Mouse (Mus musculus) ZHBTc4 (cell line): ENCODE results near the gene Ccdc13.

Source experiments
- DNase-seq: peaks from one replicate; pipeline ENCODE4 v3.0.0-alpha.2; 2011; ENCODE audit warnings: low read depth, low spot score

Ccdc13 gene

DNA sequence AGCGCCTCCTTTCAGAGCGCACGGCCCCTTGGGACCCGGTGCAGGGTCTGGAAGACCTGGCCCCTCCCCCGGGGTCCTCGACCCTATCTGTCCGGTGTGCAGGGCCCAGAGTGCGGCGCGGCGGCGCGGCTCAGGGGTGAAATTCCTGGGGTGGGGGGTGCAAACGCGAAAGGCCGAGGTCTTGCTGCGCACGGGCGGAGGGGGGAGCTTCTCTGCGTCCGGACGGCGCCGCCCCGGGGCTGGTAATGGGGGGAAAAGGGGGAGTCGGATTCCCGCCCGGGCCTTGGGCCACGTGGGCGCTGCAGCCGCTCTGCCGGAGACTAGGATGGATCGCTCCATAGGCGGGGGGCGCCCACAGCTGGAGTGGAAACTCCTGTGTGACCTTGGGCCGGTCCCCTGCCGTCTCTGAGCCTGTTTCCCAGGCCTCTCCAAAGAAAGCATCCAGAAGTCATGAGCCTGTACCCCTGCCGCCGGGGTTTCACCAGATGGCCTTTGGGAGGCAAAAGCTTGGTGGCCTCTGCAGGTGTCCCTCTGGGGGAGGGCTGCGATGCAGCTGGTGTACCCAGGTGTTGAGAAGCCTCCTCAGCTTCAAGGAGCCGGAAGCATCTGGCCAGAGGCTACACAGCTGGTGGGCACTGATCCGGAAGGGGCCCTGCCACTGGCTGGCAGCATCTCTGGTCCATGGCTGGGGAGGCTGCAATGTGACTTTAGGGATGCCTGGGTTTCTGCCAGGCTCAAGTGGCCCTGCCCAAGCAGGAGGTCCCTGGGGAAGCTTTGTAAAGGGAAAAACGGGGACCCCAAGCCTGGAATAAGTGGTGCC, 78.8 kb downstream of the Ccdc13 start:
- peak; percentile 69 for DNase-seq

DNA sequence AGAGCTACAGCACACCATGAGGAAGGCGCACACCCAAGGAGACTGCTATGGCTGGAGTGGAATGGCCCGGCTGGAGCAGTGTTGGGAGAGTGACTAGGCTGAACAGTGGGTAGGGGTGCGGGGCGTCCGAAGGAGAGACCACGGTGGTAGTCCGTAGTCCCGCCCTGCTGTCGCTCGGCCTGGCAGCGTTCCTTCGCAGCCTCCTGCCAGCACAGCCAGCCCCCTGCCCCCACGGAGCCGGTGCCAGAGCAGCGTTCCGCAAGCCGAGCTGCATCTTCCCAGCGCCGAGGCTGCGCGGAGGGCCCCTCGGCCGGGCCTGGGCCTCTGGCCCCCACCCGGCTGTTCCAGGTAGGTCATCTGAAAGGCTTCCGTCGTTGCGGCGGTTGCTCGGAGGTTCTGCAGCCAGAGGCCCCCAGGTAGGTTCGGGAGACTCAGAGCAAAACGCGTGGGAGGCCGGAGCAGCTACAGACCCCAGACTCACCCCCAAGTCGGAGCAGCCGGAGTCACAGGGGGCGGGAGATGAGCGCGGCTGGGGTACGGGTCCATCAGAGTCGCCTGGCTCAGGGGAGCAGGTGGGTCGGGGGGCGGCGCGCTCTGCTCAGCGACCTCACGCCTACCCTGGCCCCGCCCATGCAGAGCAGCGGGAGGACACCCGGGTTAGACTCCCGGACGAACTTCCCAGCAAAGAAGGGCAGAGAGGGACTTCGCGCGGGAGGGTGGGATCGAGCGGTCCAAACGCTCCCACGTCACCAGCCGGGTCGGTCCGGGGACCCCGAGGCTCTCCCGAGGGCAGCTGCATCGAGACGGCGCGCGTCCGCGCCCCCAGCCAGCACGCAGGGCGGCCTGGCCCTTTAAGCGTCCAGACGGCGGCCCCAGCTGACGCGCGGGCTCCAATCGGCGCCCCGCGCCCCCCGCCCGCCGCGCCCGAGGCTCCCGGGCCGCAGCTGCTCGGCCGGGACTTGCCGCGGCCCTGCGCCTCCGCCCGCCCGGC, 79.9 kb downstream of the Ccdc13 start, which contains the start of gene Zfp651:
TSS of gene Zfp651 (plus strand) at position 240 of the 991 bp plus-strand sequence.
- peak; percentile 65 for DNase-seq

DNA sequence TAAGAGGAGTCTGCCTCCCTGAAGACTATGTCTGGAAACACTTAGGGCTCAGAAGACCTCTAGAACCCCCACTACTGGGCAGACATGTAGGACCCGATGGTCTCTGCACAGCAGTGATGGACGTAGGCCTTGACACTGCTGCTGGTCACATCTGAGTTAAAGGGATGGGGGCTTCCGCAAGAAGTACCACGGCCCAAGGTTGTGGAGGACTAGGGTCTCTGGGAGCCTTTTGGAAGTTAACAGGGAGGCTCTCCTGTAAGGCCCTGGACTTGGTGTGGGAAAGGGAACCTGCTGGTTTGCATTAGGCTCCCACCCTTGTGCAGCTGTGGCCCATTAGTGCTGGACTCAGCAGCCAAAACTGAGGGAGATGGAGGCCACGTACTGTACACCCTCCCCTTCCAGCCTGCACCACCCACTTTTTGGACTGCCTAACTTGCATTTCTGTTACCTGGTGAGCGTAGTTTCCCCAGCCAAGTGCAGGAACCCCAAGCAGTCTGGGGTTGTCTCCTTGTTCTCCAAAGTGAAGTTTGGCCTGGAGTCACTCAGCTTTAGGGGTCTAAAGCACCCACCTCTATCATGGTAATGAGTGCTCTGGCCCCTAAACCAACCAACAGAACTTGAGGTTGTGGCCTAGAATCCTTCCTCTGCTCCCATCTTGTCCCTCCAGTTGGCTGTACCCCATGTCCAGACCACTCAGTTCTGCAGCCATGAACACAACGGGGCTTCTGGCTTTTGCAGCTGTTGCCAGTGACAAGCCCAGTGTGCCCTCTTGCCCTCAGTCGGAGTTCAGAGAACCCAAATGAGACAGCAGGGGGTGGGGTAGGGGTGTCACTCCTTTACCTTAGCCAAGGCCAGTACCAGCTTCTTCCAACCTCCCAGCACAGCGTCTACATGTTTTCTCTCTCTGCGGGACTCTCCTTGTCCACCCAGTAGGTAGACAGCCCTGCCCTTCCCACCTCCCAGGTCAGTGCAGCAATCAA, 81.1 kb downstream of the Ccdc13 start:
- no peak for DNase-seq

DNA sequence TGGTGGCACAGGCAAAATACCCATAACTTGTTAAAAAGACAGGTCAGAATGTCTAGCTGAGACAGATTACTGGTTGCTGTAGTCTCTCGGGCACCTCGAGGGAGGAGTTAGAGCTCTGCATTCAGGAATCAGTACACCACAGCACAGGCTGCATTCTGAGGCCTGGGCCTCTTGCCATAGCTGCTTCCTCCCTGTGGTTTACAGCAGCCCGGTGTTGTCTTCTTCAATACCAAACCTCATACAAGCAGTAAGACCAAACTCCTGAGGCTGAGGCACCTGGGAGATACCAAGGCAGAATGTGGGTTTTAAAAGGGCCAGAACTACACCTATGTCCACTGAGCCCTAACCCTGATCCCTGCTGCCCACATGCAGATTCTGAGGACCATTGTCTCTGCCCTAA, 81.8 kb downstream of the Ccdc13 start:
- DNase-seq, result no peak

DNA sequence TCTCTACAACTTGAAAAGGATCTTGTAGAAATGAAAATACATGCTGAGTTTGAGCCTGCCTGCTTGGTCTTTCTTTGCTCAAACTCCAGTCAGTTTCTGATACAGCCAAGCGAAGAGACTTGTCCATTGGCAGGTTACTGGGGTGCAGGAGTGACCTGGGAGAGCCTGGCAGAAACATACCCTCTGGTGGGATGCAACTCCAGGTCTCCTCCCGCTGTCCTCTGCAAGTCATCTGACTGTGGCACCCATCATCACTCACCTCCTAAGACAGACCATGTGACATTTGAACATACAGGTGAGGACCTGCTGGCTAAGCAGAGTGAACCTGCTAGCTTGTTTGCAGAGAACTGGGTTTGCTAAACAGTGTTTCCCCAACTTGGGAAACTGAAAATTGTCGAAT, 82.5 kb downstream of the Ccdc13 start:
- no peak for DNase-seq

DNA sequence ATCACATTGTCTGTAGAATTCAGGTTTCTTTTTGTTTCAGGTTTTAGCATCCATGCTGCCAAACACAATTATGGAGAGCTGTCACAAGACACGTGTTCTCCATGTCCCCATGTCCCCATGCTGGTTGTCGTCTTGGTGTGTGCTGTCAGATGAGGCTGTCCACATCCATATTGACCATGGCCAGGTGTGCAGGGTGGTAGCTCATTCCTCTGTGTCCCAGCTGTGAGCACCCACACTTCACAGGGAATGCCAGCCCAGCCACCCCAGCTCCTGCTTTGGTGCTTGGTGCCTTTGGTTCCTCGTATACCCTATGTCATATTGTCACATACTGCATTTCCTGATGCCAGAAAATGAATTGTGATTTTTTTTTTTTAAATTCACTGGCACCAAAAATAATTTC, 84.6 kb downstream of the Ccdc13 start:
- no peak for DNase-seq

DNA sequence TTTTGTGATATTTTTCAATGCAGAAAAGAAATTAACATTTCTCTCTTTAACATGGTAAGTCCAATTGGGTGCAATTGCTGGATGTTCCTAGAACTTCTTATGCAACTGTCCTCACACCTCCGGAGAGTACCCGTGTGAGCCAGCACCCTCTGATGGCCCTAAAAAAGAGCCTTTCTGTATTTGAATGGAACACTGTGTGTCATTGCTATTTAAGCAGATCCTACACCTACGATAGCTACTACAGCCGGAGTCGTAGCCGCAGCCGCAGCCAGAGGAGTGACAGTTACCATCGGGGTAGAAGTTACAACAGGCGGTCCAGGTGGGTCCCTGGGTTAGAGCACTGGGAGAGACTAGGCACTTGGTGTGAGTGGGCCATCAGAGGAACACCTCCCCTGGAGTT, 86.5 kb downstream of the Ccdc13 start:
- no peak for DNase-seq
